Mouse (Mus musculus): Measurements from ENCODE around the gene Rbm38. TPM values are rescaled to one million over a fixed set of nuclear protein-coding genes. Genes with fewer than 3 reads are reported as not detected.

Rbm38 gene
- polyA plus RNA-seq, 1 experiment from 2014 or later: 65.0 TPM

GRCm38 (mm10) chr2:172996207-172996606 is 24.1 kb upstream of the Rbm38 start:
- WGBS: 13% methylated on average over 4 of the region's 4 CpGs
- Histone ChIP-seq H3K36me3 (replicated peaks) (no peaks in the 10 kb centered on the region), H3K9me3 (no peaks in the 10 kb centered on the region), H3K4me3 (replicated peaks) (no peak overlapping the region), H3K9ac (no peak overlapping the region), H3K27me3 (peaks cover 14% of the 10 kb centered on the region; the same call in 1 of the 2 replicates), H3K4me2 (no peak overlapping the region), H3K4me1 (peaks cover 8% of the 10 kb centered on the region), H3K27ac (no peak overlapping the region)
- ATAC-seq (ENCODE audit: low FRiP score): no peak

GRCm38 (mm10) chr2:172997748-172998147 is 22.6 kb upstream of the Rbm38 start:
- 68% methylated on average over 11 of the region's 11 CpGs for WGBS
- no peak overlapping the region for H3K4me2 ChIP-seq
- no peak for ATAC-seq (ENCODE audit: low FRiP score)
- no peak overlapping the region for H3K27ac ChIP-seq
- H3K9ac ChIP-seq: no peak overlapping the region
- peaks cover 14% of the 10 kb centered on the region; the same call in 1 of the 2 replicates for H3K27me3 ChIP-seq
- H3K4me3 ChIP-seq (replicated peaks): no peak overlapping the region
- H3K9me3 ChIP-seq: no peaks in the 10 kb centered on the region
- H3K36me3 ChIP-seq (replicated peaks): peaks cover 4% of the 10 kb centered on the region
- H3K4me1 ChIP-seq: peaks cover 17% of the 10 kb centered on the region

GRCm38 (mm10) chr2:172998478-172998877 is 21.8 kb upstream of the Rbm38 start:
- H3K27me3 ChIP-seq: peaks cover 14% of the 10 kb centered on the region; the same call in 1 of the 2 replicates
- H3K4me3 ChIP-seq (replicated peaks): no peak overlapping the region
- no peak for ATAC-seq (ENCODE audit: low FRiP score)
- 75% methylated on average over 7 of the region's 7 CpGs for WGBS
- no peak overlapping the region for H3K4me2 ChIP-seq
- no peak overlapping the region for H3K9ac ChIP-seq
- H3K4me1 ChIP-seq: peaks cover 17% of the 10 kb centered on the region
- H3K36me3 ChIP-seq (replicated peaks): peaks cover 12% of the 10 kb centered on the region
- no peak overlapping the region for H3K27ac ChIP-seq
- no peaks in the 10 kb centered on the region for H3K9me3 ChIP-seq

- no peaks in the 10 kb centered on the region for H3K9me3 ChIP-seq
- H3K4me1 ChIP-seq: peaks cover 17% of the 10 kb centered on the region
- peak within 1 kb of the TSS; percentile 99 for H3K4me3 ChIP-seq (replicated peaks)
- WGBS: under 1% methylated on average over 45 of the region's 45 CpGs
- H3K27me3 ChIP-seq: peaks cover 14% of the 10 kb centered on the region; the same call in 1 of the 2 replicates
- peaks cover 25% of the 10 kb centered on the region for H3K36me3 ChIP-seq (replicated peaks)
- peak within 1 kb of the TSS; percentile 87 for H3K27ac ChIP-seq
- peak within 1 kb of the TSS; percentile 91 for H3K4me2 ChIP-seq
- H3K9ac ChIP-seq: peak within 1 kb of the TSS; percentile 96
- ATAC-seq (ENCODE audit: low FRiP score): peak; percentile 96
Measured at GRCm38 (mm10) chr2:172999630-173000284, 20.5 kb upstream of the Rbm38 start, which contains the start of gene Rae1. Gene Rae1 (plus strand): TSS chr2:173000117.

- H3K4me2 ChIP-seq: peak overlapping the region; percentile 91
- H3K27me3 ChIP-seq: peaks cover 14% of the 10 kb centered on the region; the same call in 1 of the 2 replicates
- H3K27ac ChIP-seq: peak overlapping the region; percentile 87
- H3K4me1 ChIP-seq: peaks cover 17% of the 10 kb centered on the region
- H3K9ac ChIP-seq: peak overlapping the region; percentile 96
- under 1% methylated on average over 42 of the region's 42 CpGs for WGBS
- peaks cover 30% of the 10 kb centered on the region for H3K36me3 ChIP-seq (replicated peaks)
- H3K9me3 ChIP-seq: no peaks in the 10 kb centered on the region
- ATAC-seq (ENCODE audit: low FRiP score): peak; percentile 89
- peak overlapping the region; percentile 99 for H3K4me3 ChIP-seq (replicated peaks)
Measured at GRCm38 (mm10) chr2:173000285-173000652, 20.0 kb upstream of the Rbm38 start.

GRCm38 (mm10) chr2:173000921-173001320 is 19.4 kb upstream of the Rbm38 start:
- H3K4me1 ChIP-seq: peaks cover 17% of the 10 kb centered on the region
- peaks cover 14% of the 10 kb centered on the region; the same call in 1 of the 2 replicates for H3K27me3 ChIP-seq
- peak overlapping the region; percentile 99 for H3K4me3 ChIP-seq (replicated peaks)
- WGBS: 24% methylated on average over 8 of the region's 8 CpGs
- peak overlapping the region; percentile 91 for H3K4me2 ChIP-seq
- peaks cover 33% of the 10 kb centered on the region for H3K36me3 ChIP-seq (replicated peaks)
- peak overlapping the region; percentile 96 for H3K9ac ChIP-seq
- no peaks in the 10 kb centered on the region for H3K9me3 ChIP-seq
- ATAC-seq (ENCODE audit: low FRiP score): no peak
- peak overlapping the region; percentile 87 for H3K27ac ChIP-seq

GRCm38 (mm10) chr2:173003737-173004136 is 16.6 kb upstream of the Rbm38 start:
- no peak for ATAC-seq (ENCODE audit: low FRiP score)
- no peaks in the 10 kb centered on the region for H3K9me3 ChIP-seq
- H3K36me3 ChIP-seq (replicated peaks): peaks cover 60% of the 10 kb centered on the region
- 96% methylated on average over 8 of the region's 8 CpGs for WGBS
- no peak overlapping the region for H3K9ac ChIP-seq
- H3K27ac ChIP-seq: no peak overlapping the region
- no peaks in the 10 kb centered on the region for H3K27me3 ChIP-seq
- no peak overlapping the region for H3K4me3 ChIP-seq (replicated peaks)
- no peak overlapping the region for H3K4me2 ChIP-seq
- peaks cover 17% of the 10 kb centered on the region for H3K4me1 ChIP-seq

GRCm38 (mm10) chr2:173010220-173010717 is 10.0 kb upstream of the Rbm38 start:
- H3K36me3 ChIP-seq (replicated peaks): peaks cover 96% of the 10 kb centered on the region
- H3K27ac ChIP-seq: no peak overlapping the region
- 82% methylated on average over 3 of the region's 3 CpGs for WGBS
- H3K4me1 ChIP-seq: no peaks in the 10 kb centered on the region
- H3K27me3 ChIP-seq: no peaks in the 10 kb centered on the region
- H3K9ac ChIP-seq: no peak overlapping the region
- H3K4me2 ChIP-seq: no peak overlapping the region
- no peak for ATAC-seq (ENCODE audit: low FRiP score)
- no peak overlapping the region for H3K4me3 ChIP-seq (replicated peaks)
- no peaks in the 10 kb centered on the region for H3K9me3 ChIP-seq

- H3K4me1 ChIP-seq: no peaks in the 10 kb centered on the region
- no peak overlapping the region for H3K9ac ChIP-seq
- no peak overlapping the region for H3K27ac ChIP-seq
- no peaks in the 10 kb centered on the region for H3K27me3 ChIP-seq
- H3K4me2 ChIP-seq: no peak overlapping the region
- ATAC-seq (ENCODE audit: low FRiP score): no peak
- WGBS: 94% methylated on average over 8 of the region's 8 CpGs
- no peaks in the 10 kb centered on the region for H3K9me3 ChIP-seq
- no peak overlapping the region for H3K4me3 ChIP-seq (replicated peaks)
- peaks cover 97% of the 10 kb centered on the region for H3K36me3 ChIP-seq (replicated peaks)
Measured at GRCm38 (mm10) chr2:173011440-173011839, 8.9 kb upstream of the Rbm38 start.

- H3K9me3 ChIP-seq: no peaks in the 10 kb centered on the region
- 81% methylated on average over 7 of the region's 7 CpGs for WGBS
- no peak overlapping the region for H3K27ac ChIP-seq
- peaks cover 11% of the 10 kb centered on the region for H3K4me1 ChIP-seq
- ATAC-seq (ENCODE audit: low FRiP score): no peak
- H3K36me3 ChIP-seq (replicated peaks): peaks cover 63% of the 10 kb centered on the region
- H3K9ac ChIP-seq: no peak overlapping the region
- no peak overlapping the region for H3K4me3 ChIP-seq (replicated peaks)
- no peak overlapping the region for H3K4me2 ChIP-seq
- H3K27me3 ChIP-seq: peaks cover 22% of the 10 kb centered on the region
Measured at GRCm38 (mm10) chr2:173014741-173015287, 5.5 kb upstream of the Rbm38 start.

- Histone ChIP-seq H3K4me1 (peaks cover 24% of the 10 kb centered on the region), H3K9ac (no peak overlapping the region)
- ATAC-seq (ENCODE audit: low FRiP score): no peak
Measured at GRCm38 (mm10) chr2:173017940-173018339, 2.4 kb upstream of the Rbm38 start.

GRCm38 (mm10) chr2:173018618-173019017 is 1.7 kb upstream of the Rbm38 start:
- no peak for ATAC-seq (ENCODE audit: low FRiP score)
- no peak overlapping the region for H3K9ac ChIP-seq
- 22% methylated on average over 8 of the region's 8 CpGs for WGBS
- no peak overlapping the region for H3K27ac ChIP-seq
- H3K9me3 ChIP-seq: no peaks in the 10 kb centered on the region
- peaks cover 29% of the 10 kb centered on the region for H3K36me3 ChIP-seq (replicated peaks)
- no peak overlapping the region; the same call in 1 of the 2 replicates for H3K4me2 ChIP-seq
- no peak overlapping the region for H3K4me3 ChIP-seq (replicated peaks)
- H3K4me1 ChIP-seq: peaks cover 31% of the 10 kb centered on the region
- peaks cover 35% of the 10 kb centered on the region for H3K27me3 ChIP-seq

More at GRCm38 (mm10) chr2:173017940-173018339, 2.4 kb upstream of the Rbm38 start:
- H3K4me2 ChIP-seq: no peak overlapping the region
- WGBS: 55% methylated on average over 6 of the region's 6 CpGs
- no peak overlapping the region for H3K27ac ChIP-seq
- H3K9me3 ChIP-seq: no peaks in the 10 kb centered on the region
- peaks cover 32% of the 10 kb centered on the region for H3K36me3 ChIP-seq (replicated peaks)
- peaks cover 35% of the 10 kb centered on the region for H3K27me3 ChIP-seq
- H3K4me3 ChIP-seq (replicated peaks): no peak overlapping the region

All from forebrain, embryonic 12.5 days (tissue).